Mouse (Mus musculus) lung, postnatal 0 days (tissue): ENCODE measurements around the gene Senp1. TPM values are rescaled to one million over a fixed set of nuclear protein-coding genes. Genes with fewer than 3 reads are reported as not detected.

Experiments used
- ATAC-seq: fragments of 200-750 bp; cut with Nextera tagmentation; 2 replicates; pipeline ENCODE4 v1.8.0; 2017; ENCODE audit warnings: moderate library complexity
- DNase-seq: peaks from one replicate; pipeline ENCODE4 v3.0.0-alpha.2; 2016; ENCODE audit warnings: low spot score
- H3K27ac ChIP-seq: fragments of 300-500 bp; sonication (generic); 2 replicates; pipeline ENCODE4 v1.5.1; 2014; ENCODE audit warnings: antibody characterized with exemption, mild to moderate bottlenecking, low read length, mixed read lengths
- H3K27me3 ChIP-seq: fragments of 300-500 bp; sonication (generic); replicated peaks from 2 replicates; pipeline ENCODE4 v1.6.1; 2014; ENCODE audit warnings: low read length, mixed read lengths; ENCODE audit not compliant: insufficient read depth
- H3K36me3 ChIP-seq: fragments of 300-500 bp; sonication (generic); 2 replicates; pipeline ENCODE4 v1.6.1; 2014; ENCODE audit warnings: low read length, mixed read lengths; ENCODE audit not compliant: insufficient read depth
- H3K4me1 ChIP-seq: fragments of 300-500 bp; sonication (generic); 2 replicates; pipeline ENCODE4 v1.6.1; 2014; ENCODE audit warnings: antibody characterized with exemption, low read depth, low read length, mixed read lengths; ENCODE audit not compliant: insufficient read depth
- H3K4me2 ChIP-seq: fragments of 300-500 bp; sonication (generic); replicated peaks from 2 replicates; pipeline ENCODE4 v1.6.1; 2014; ENCODE audit warnings: low read depth, mild to moderate bottlenecking, low read length, moderate library complexity, mixed read lengths
- H3K4me3 ChIP-seq: fragments of 300-500 bp; sonication (generic); 2 replicates; pipeline ENCODE4 v1.5.1; 2014; ENCODE audit warnings: low read depth, low read length
- H3K9ac ChIP-seq: fragments of 300-500 bp; sonication (generic); replicated peaks from 2 replicates; pipeline ENCODE4 v1.6.1; 2014; ENCODE audit warnings: low read depth, mild to moderate bottlenecking
- H3K9me3 ChIP-seq: fragments of 300-500 bp; sonication (generic); 2 replicates; pipeline ENCODE4 v1.6.1; 2016; ENCODE audit warnings: low read length, mixed read lengths
- CTCF ChIP-seq: IDR thresholded peaks from 2 replicates; pipeline ENCODE4 v1.5.1; 2016; ENCODE audit warnings: antibody characterized with exemption, mild to moderate bottlenecking
- EP300 ChIP-seq: IDR thresholded peaks from 2 replicates; pipeline ENCODE4 v1.6.1; 2016; ENCODE audit warnings: antibody characterized with exemption, mild to moderate bottlenecking, control low read depth
- WGBS: fragments of 180-500 bp; shearing (Covaris S2); extraction: QIAGEN DNeasy Blood & Tissue Kit; methylation state at CpG from one replicate; pipeline ENCODE4 v1.1.7; 2014; 5-methylcytosine and 5-hydroxymethylcytosine counted together
- polyA plus RNA-seq: library from polyadenylated mRNA; unstranded; fragments of >200 nt; fragmentation: Nextera tagmentation; extraction: Ambion mirVana; gene quantifications from 2 replicates; pipeline ENCODE4 v1.2.1, GENCODE M21; 2015

Gene Senp1
- polyA plus RNA-seq, 1 experiment from 2014 or later: 9.2 TPM

DNA sequence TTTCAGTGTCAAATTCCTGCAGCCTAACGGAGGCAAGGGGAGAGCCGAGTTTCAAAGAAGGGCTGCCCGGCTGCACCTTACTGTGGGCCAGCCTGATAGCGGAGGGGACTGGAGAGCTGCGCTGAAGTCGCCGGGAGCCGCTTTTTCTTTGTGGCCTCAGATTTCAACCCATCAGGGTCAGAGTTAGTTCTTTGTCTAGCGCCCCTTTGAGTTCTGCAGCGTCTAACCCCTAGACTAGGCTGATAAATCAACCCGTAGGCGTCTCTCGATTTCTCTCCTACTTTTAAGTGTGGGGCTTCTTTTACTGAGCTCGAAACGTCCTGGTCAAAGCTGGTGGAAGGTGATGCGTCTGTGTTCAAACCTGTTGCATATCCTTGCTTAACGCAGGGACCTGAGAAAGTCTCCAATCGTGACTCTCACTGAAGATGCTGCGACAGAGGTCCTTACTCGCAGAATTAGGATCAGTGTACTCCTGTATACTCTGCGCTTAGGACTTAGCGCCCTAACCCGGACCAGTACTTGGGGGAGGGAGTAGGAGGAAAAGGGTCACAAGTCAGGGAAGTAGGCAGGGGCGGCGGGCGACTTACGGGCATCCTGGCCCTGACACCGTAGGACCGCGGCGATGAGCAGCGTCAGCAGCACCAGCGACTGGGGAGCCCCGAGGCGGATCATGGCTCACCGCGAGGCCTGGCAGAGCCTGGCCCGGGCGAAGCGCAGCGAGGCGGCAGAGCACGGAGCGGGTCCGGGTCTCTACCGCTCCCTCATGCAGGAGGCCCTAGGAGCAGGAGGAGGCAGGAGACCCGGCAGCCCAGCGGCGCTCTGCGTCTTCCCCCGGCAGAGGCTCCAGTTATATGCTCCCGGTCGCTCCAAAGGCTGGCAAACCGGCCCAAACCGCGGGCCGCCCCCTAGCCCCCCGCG lies 89.5 kb downstream of the Senp1 start, which contains the start of gene Col2a1:
Gene Col2a1 (minus strand): TSS at position 874 of the 918 bp plus-strand sequence.
- no peaks in the 10 kb centered on the region for H3K9me3 ChIP-seq
- no peak for TF ChIP-seq CTCF
- TF ChIP-seq EP300: no peak
- ATAC-seq: no peak
- H3K36me3 ChIP-seq: no peaks in the 10 kb centered on the region
- 1% methylated on average over 59 of the region's 59 CpGs for WGBS
- no peak for DNase-seq
- H3K27me3 ChIP-seq: peaks cover 69% of the 10 kb centered on the region
- peak within 1 kb of the TSS; percentile 10; the same call in 1 of the 2 replicates for H3K4me3 ChIP-seq
- peak within 1 kb of the TSS; percentile 35 for H3K4me2 ChIP-seq
- H3K4me1 ChIP-seq: peaks cover 24% of the 10 kb centered on the region; the same call in 1 of the 2 replicates
- no peak within 1 kb of the TSS for H3K9ac ChIP-seq
- H3K27ac ChIP-seq: no peak within 1 kb of the TSS

DNA sequence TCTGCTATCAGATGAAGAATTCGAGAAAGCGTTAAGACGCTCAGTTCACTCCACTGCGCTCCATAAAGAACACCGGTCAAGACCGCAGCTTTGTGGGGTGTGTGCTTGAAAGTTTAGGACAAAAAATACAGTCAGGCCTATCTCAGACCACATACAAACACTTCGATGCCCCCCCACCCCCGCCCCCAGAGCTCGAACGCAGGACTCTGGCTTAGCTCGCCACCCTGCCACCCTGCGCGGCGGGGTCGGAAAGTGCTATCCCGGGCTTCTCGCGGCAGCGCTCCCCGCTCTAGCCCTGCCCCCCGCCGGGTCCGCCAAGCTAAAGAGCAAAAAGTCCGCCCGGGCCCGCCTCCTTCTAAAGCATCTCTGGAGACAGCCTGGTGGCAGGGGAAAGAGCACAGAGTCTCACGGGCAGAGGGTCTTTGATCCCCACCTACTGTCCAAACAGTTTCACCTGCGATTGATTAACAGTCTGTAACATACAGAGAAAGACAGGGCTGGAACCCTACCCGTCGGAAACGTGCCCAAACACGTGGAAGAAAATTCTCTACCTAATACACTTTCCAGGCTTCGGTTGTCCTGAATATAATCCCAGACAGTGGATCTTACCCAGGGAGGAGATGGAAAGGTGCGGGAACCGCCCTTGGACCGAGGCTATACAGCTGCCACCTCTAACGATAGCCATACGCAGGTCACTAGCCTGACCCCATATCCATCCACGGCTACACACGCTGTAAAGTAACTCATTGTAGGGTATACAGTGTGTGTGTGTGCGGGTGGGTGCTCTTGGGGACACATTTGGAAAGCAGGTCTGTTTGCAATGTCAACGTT lies 90.3 kb downstream of the Senp1 start:
- Histone ChIP-seq H3K36me3 (no peaks in the 10 kb centered on the region), H3K27ac (no peak overlapping the region), H3K9me3 (no peaks in the 10 kb centered on the region), H3K4me3 (peak overlapping the region; percentile 23; the same call in 1 of the 2 replicates), H3K4me2 (peak overlapping the region; percentile 51), H3K27me3 (peaks cover 69% of the 10 kb centered on the region), H3K4me1 (peaks cover 24% of the 10 kb centered on the region; the same call in 1 of the 2 replicates), H3K9ac (no peak overlapping the region)
- WGBS: under 1% methylated on average over 41 of the region's 42 CpGs
- ATAC-seq: peak; percentile 31; the same call in 1 of the 2 replicates
- TF ChIP-seq CTCF (no peak), EP300 (no peak)
- DNase-seq: peak; percentile 51

DNA sequence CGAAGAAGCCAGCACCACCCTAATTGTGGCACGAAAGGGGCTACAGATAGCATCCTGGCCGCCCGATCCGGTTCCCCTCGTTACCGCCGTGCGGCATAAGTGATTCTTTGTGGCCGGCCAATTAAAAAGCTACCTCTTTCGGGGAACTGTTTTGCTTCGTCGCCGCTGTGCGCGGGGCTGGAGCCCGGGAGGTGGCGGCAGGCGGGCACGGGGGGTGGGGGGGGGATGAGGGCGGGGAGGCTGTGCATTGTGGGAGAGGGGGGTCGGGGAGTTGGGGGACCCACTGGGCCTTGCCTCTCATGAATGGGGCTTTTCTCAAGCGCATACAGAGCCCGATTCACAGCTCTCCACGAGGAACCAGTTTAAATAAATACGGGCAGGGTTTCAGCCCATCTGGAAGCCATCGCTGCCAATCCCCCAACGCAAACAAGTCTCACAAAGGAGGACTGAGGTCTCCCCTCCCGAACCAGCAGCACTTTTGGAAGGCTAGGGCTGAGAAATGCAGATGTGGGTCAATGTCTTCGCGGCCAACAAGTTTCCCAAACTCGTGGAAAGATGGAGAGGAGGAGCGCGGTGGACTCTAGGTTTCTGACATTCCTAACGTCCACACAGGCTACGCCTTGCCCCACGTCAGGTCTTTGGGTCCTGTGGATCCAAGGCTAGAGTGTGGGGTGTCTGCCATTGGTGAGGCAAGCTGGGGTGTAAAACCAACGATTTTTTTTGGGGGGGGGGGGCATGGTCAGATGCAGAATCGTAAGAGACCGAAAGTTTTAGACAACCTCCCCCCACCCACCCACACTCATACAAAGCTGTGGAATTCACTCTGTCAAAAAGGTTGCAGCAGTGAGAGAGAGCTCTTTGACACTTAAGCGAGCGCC lies 91.2 kb downstream of the Senp1 start:
- WGBS: 2% methylated on average over 39 of the region's 42 CpGs
- no peak for TF ChIP-seq CTCF
- peaks cover 24% of the 10 kb centered on the region; the same call in 1 of the 2 replicates for H3K4me1 ChIP-seq
- H3K27me3 ChIP-seq: peaks cover 69% of the 10 kb centered on the region
- H3K4me2 ChIP-seq: peak overlapping the region; percentile 51
- no peaks in the 10 kb centered on the region for H3K9me3 ChIP-seq
- H3K4me3 ChIP-seq: peak overlapping the region; percentile 23
- no peak for ATAC-seq
- H3K9ac ChIP-seq: no peak overlapping the region
- H3K36me3 ChIP-seq: no peaks in the 10 kb centered on the region
- no peak overlapping the region for H3K27ac ChIP-seq
- no peak for DNase-seq

DNA sequence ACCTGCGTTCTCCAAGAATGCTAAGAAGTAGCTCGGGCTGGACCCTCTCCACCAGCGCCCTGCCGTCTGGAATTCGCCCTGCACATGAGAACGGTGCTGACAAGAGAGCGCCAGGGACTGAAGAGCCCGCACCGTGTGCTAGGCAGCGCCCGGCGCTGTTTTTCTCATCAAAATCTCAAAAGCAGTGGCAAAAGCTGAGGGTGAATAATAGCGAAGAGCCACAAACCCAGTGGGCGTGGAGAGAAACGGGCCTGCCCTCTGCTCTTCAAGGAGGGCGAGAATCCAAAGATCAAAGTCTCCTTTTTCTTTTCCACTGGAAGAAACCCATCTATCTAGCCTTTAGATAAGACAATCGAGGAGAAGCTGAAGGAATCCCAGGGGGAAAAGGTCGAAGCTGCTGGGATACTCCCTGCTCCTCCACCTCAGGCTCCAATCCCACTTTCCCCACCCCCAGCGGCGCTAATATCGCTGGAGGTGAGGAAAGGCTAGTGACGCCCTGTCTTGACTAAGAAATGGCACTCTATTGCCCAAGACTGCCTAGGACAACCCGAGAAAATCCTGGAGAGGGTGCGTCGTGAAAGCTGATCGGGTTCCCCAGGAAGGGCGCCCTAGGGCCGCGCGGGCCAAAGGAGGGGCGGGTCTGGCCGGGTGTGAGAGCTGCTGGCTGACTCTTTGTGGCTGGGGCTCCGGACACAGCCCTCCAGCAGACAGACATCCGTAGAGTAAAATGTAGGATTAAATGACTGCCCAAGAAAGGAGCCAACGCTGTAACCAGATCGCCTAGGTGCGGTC lies 92.0 kb downstream of the Senp1 start:
- peak; percentile 37 for DNase-seq
- H3K27ac ChIP-seq: no peak overlapping the region

DNA sequence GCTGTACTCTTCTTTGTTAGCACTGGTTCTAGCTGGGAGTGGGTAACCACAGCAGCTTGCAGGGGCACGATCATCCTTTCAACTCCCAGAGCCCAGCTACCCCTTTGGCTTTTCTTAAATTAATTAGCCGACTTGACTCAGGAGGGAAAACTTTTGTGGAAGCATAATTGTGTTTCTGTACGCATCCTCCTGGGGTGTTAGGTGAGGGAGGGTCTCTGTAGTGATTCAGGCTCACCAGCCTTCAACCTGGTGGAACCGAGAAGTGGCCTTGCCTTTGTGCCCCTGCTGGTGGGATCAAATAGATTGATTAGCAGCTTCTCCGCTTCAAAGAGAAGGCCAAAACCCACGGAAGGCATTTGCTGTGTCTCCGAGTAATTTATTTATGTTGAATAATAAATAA lies 93.6 kb downstream of the Senp1 start:
- Histone ChIP-seq H3K4me3 (no peak overlapping the region), H3K4me2 (no peak overlapping the region), H3K9ac (no peak overlapping the region), H3K36me3 (no peaks in the 10 kb centered on the region), H3K4me1 (peaks cover 24% of the 10 kb centered on the region; the same call in 1 of the 2 replicates), H3K9me3 (no peaks in the 10 kb centered on the region), H3K27me3 (peaks cover 50% of the 10 kb centered on the region), H3K27ac (no peak overlapping the region)
- DNase-seq (no peak), ATAC-seq (no peak)
- 33% methylated on average over 7 of the region's 7 CpGs for WGBS
- no peak for TF ChIP-seq EP300
- no peak for TF ChIP-seq CTCF

More for the DNA sequence above, 92.0 kb downstream of the Senp1 start:
- peak overlapping the region; percentile 23 for H3K4me3 ChIP-seq
- peaks cover 24% of the 10 kb centered on the region; the same call in 1 of the 2 replicates for H3K4me1 ChIP-seq
- no peaks in the 10 kb centered on the region for H3K36me3 ChIP-seq
- no peak for TF ChIP-seq EP300
- TF ChIP-seq CTCF: peak; percentile 35; the same call in 1 of the 2 replicates
- 3% methylated on average over 37 of the region's 37 CpGs for WGBS
- peak; percentile 32; the same call in 1 of the 2 replicates for ATAC-seq
- H3K9ac ChIP-seq: no peak overlapping the region
- H3K9me3 ChIP-seq: no peaks in the 10 kb centered on the region
- H3K27me3 ChIP-seq: peaks cover 63% of the 10 kb centered on the region
- H3K4me2 ChIP-seq: peak overlapping the region; percentile 51
